Mouse (Mus musculus) cerebellum, adult 2 months (tissue): ENCODE data around the gene Mrpl51.

Source experiments
- CTCF ChIP-seq: fragments of 200-500 bp; IDR thresholded peaks from 2 replicates; pipeline ENCODE4 v1.5.1; 2011; ENCODE audit warnings: low read depth, mild to moderate bottlenecking, control low read depth, low read length, moderate library complexity, borderline replicate concordance; ENCODE audit not compliant: insufficient read depth
- POLR2A ChIP-seq: fragments of 200-500 bp; IDR thresholded peaks from 2 replicates; pipeline ENCODE4 v1.6.1; 2011; ENCODE audit warnings: low read length, control low read depth, borderline replicate concordance; ENCODE audit not compliant: insufficient read depth

- TF ChIP-seq CTCF = no peak
- no peak for TF ChIP-seq POLR2A
Measured at GRCm38 (mm10) chr6:125164672-125165327, 26.8 kb upstream of the Mrpl51 start.
